Mouse (Mus musculus) cortical plate, adult 2 months (tissue): ENCODE results near the gene Sbf2.

Source experiments
- CTCF ChIP-seq: fragments of 200-500 bp; IDR thresholded peaks from 2 replicates; pipeline ENCODE4 v1.5.1; 2011; ENCODE audit warnings: mild to moderate bottlenecking, control low read depth, low read length; ENCODE audit not compliant: insufficient read depth; ENCODE audit errors: extremely low read depth
- POLR2A ChIP-seq: fragments of 200-500 bp; IDR thresholded peaks from 2 replicates; pipeline ENCODE4 v1.6.1; 2011; ENCODE audit warnings: mild to moderate bottlenecking, low read length, control low read depth; ENCODE audit not compliant: insufficient read depth; ENCODE audit errors: extremely low read depth

DNA sequence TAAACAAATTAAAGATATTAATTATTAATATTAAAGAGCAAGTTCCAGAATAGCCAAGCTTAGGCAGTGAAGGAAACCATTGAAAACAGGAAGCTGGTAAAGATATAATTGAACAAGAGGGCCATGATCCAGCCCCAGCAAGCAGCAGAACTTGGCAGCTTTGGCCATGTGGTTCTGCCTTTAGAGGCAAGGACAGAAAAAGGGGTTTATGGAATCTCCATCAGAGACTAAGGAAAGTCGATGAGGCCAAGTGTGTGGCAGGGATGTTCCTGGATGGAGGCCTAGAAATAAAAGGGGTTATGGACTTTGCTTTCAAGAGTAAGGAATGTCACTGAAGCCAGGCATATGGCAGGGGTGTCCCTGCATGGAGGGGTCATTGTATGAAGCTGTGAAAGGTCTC, 198.4 kb downstream of the Sbf2 start:
- TF ChIP-seq CTCF (no peak), POLR2A (no peak)
